Mouse (Mus musculus) embryonic facial prominence, embryonic 10.5 days (tissue): ENCODE data around the gene Nek10. TPM values are rescaled to one million over a fixed set of nuclear protein-coding genes. Genes with fewer than 3 reads are reported as not detected.

Experiments
- DNase-seq: peaks from one replicate; pipeline ENCODE4 v3.0.0-alpha.2; 2017; ENCODE audit warnings: low spot score
- H3K27ac ChIP-seq: fragments of 300-500 bp; sonication (generic); replicated peaks from 2 replicates; pipeline ENCODE4 v1.5.1; 2016; ENCODE audit warnings: mild to moderate bottlenecking
- H3K27me3 ChIP-seq: fragments of 300-500 bp; sonication (generic); replicated peaks from 2 replicates; pipeline ENCODE4 v1.6.1; 2016; ENCODE audit warnings: low read depth, mild to moderate bottlenecking; ENCODE audit not compliant: poor library complexity, severe bottlenecking
- H3K36me3 ChIP-seq: fragments of 300-500 bp; sonication (generic); replicated peaks from 2 replicates; pipeline ENCODE4 v1.6.1; 2016; ENCODE audit warnings: mild to moderate bottlenecking, moderate library complexity
- H3K4me1 ChIP-seq: fragments of 300-500 bp; sonication (generic); 2 replicates; pipeline ENCODE4 v1.6.1; 2016
- H3K4me3 ChIP-seq: fragments of 300-500 bp; sonication (generic); 2 replicates; pipeline ENCODE4 v1.5.1; 2016; ENCODE audit warnings: mild to moderate bottlenecking, moderate library complexity
- H3K9me3 ChIP-seq: fragments of 300-500 bp; sonication (generic); 2 replicates; pipeline ENCODE4 v1.6.1; 2016; ENCODE audit warnings: mild to moderate bottlenecking
- WGBS: fragments of 180-500 bp; shearing (Covaris S2); methylation state at CpG from one replicate; pipeline ENCODE4 v1.1.7; 2016; 5-methylcytosine and 5-hydroxymethylcytosine counted together
- polyA plus RNA-seq: library from polyadenylated mRNA; unstranded; fragments of >200 nt; fragmentation: Nextera tagmentation; extraction: Ambion mirVana; gene quantifications from 2 replicates; pipeline ENCODE4 v1.2.1, GENCODE M21; 2016

The Nek10 gene
- polyA plus RNA-seq, 1 experiment from 2014 or later = not detected

- no peaks in the 10 kb centered on the region for H3K36me3 ChIP-seq
- no peak for DNase-seq
- WGBS = 84% methylated on average over 2 of the region's 2 CpGs
- H3K4me1 ChIP-seq = peaks cover 18% of the 10 kb centered on the region
- no peak overlapping the region for H3K27ac ChIP-seq
- H3K9me3 ChIP-seq = no peaks in the 10 kb centered on the region
- no peaks in the 10 kb centered on the region for H3K27me3 ChIP-seq
- H3K4me3 ChIP-seq = no peak overlapping the region
Observed at GRCm38 (mm10) chr14:15061496-15061895, 258.3 kb downstream of the Nek10 start.

Other genes starting within 250 kb of the Nek10 start
- gene Slc4a7, start 101.1 kb upstream of the Nek10 start, polyA plus RNA-seq = 33.4 and 36.3 TPM in 2 replicates